Mouse (Mus musculus) small intestine, adult 2 months (tissue): ENCODE data around the gene Rbm20. TPM values are rescaled to one million over a fixed set of nuclear protein-coding genes. Genes with fewer than 3 reads are reported as not detected.

Experiments
- H3K27ac ChIP-seq: fragments of 200-500 bp; 2 replicates; pipeline ENCODE4 v1.5.1; 2012; ENCODE audit warnings: low read depth, low read length, control low read depth, inconsistent platforms; ENCODE audit not compliant: insufficient read depth
- H3K27me3 ChIP-seq: fragments of 200-500 bp; 2 replicates; pipeline ENCODE4 v1.6.1; 2012; ENCODE audit warnings: mild to moderate bottlenecking, moderate library complexity, low read length, inconsistent platforms; ENCODE audit not compliant: control insufficient read depth, insufficient read depth
- H3K36me3 ChIP-seq: fragments of 200-500 bp; 2 replicates; pipeline ENCODE4 v1.6.1; 2012; ENCODE audit warnings: mild to moderate bottlenecking, low read length, control low read depth, inconsistent platforms; ENCODE audit not compliant: control insufficient read depth, insufficient read depth
- H3K4me1 ChIP-seq: fragments of 200-500 bp; 2 replicates; pipeline ENCODE4 v1.6.1; 2012; ENCODE audit warnings: low read length, inconsistent platforms, mixed read lengths; ENCODE audit not compliant: control insufficient read depth, insufficient read depth, insufficient read length
- H3K4me3 ChIP-seq: fragments of 200-500 bp; 2 replicates; pipeline ENCODE4 v1.5.1; 2012; ENCODE audit warnings: low read depth, mild to moderate bottlenecking, control low read depth, inconsistent platforms, low read length, moderate library complexity
- CTCF ChIP-seq: fragments of 200-500 bp; IDR thresholded peaks from 2 replicates; pipeline ENCODE4 v1.5.1; 2012; ENCODE audit warnings: low read depth, mild to moderate bottlenecking, control low read depth, inconsistent platforms, low read length, moderate library complexity, mixed read lengths; ENCODE audit not compliant: insufficient replicate concordance, insufficient read length; ENCODE audit errors: extremely low read depth
- POLR2A ChIP-seq: fragments of 200-500 bp; IDR thresholded peaks from 2 replicates; pipeline ENCODE4 v1.6.1; 2012; ENCODE audit warnings: low read depth, mild to moderate bottlenecking, control low read depth, inconsistent platforms, low read length, moderate library complexity
- WGBS: fragments of 180-500 bp; shearing (Covaris S2); methylation state at CpG from one replicate; pipeline ENCODE4 v1.1.7; 2018; 5-methylcytosine and 5-hydroxymethylcytosine counted together
- polyA plus RNA-seq: library from polyadenylated mRNA; depleted of rRNA; stranded (reverse); fragments of >200 nt; gene quantifications from 2 replicates; pipeline ENCODE4 v1.2.3, GENCODE M21; 2012

The Rbm20 gene
- polyA plus RNA-seq, 1 experiment, result 0.16 TPM

GRCm38 (mm10) chr19:53855781-53856180 is 178.7 kb downstream of the Rbm20 start:
- H3K36me3 ChIP-seq, result no peaks in the 10 kb centered on the region
- H3K27ac ChIP-seq, result no peak overlapping the region
- TF ChIP-seq POLR2A (no peak), CTCF (no peak)
- no peaks in the 10 kb centered on the region for H3K27me3 ChIP-seq
- peaks cover 12% of the 10 kb centered on the region; the same call in 1 of the 2 replicates for H3K4me1 ChIP-seq
- 51% methylated on average over 5 of the region's 5 CpGs for WGBS
- H3K4me3 ChIP-seq, result no peak overlapping the region

- TF ChIP-seq POLR2A, result no peak
- no peak for TF ChIP-seq CTCF
- Histone ChIP-seq H3K4me3 (no peak overlapping the region), H3K36me3 (no peaks in the 10 kb centered on the region), H3K27me3 (no peaks in the 10 kb centered on the region), H3K4me1 (peaks cover 10% of the 10 kb centered on the region; the same call in 1 of the 2 replicates), H3K27ac (no peak overlapping the region)
- 90% methylated on average over 9 of the region's 9 CpGs for WGBS
Measured at GRCm38 (mm10) chr19:53856794-53857193, 179.7 kb downstream of the Rbm20 start.

DNA sequence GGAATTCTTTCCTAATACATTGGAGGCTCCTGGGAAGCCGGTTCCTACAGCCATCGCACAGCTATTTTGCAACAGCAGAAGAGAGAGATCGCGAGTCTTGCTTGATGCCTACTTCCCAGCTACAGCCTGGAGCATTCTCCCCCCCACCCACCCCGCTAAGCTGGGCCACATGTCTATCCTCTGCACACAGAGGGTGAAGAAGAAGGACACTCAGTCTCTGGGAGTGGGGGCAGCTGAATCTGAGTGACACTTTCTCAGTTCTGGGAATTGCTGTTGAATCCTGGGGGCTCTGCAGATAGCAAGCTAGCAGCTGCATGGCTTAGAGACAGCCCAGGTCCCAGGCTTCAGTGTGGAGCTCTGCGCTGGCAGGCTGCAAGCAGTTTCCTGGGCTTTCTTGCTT is 180.9 kb downstream of the Rbm20 start:
- TF ChIP-seq POLR2A, result no peak
- no peak for TF ChIP-seq CTCF
- Histone ChIP-seq H3K4me3 (no peak overlapping the region), H3K4me1 (peaks cover 10% of the 10 kb centered on the region; the same call in 1 of the 2 replicates), H3K27ac (no peak overlapping the region), H3K36me3 (no peaks in the 10 kb centered on the region), H3K27me3 (no peaks in the 10 kb centered on the region)
- 88% methylated on average over 6 of the region's 6 CpGs for WGBS

DNA sequence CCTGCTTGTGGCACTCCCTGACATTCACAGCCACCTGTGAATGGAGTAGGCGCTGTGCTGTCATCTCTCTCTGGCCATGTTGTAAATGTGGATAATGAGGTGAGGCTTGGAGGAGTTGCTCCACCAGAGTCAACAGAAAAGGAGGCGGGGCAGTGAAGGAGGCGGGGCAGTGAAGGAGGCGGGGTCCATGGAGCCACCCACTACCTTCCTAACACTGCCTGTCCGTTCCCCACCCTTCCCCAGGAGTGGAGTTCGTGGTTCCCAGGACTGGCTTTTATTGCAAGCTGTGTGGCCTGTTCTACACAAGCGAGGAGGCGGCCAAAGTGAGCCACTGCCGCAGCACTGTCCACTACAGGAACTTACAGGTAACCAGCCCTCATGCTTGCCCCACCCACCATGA is 182.0 kb downstream of the Rbm20 start:
- TF ChIP-seq POLR2A (no peak), CTCF (no peak)
- 26% methylated on average over 9 of the region's 9 CpGs for WGBS

DNA sequence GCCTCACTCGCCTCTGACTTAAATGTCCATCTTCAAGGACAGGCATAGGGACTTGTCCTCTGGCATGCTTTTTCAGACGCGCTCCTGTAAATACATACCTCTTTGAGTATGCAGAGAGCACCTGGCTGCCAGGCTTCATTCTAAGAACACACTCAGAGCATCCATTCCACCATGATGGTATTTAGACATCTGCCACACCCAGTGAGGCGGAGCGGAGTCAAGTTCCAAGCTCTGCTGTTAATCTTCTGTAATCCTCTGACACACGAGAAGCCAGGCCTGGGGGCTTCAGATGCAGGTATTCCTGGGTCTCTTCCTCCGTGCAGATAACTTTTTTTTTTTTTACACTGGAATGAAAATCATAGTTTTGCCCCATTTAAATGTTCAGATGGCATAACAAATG is 182.5 kb downstream of the Rbm20 start:
- H3K4me3 ChIP-seq, result peak overlapping the region; percentile 53
- no peaks in the 10 kb centered on the region for H3K27me3 ChIP-seq
- 51% methylated on average over 7 of the region's 7 CpGs for WGBS
- peaks cover 10% of the 10 kb centered on the region; the same call in 1 of the 2 replicates for H3K4me1 ChIP-seq
- H3K36me3 ChIP-seq, result no peaks in the 10 kb centered on the region
- no peak for TF ChIP-seq CTCF
- no peak for TF ChIP-seq POLR2A
- peak overlapping the region; percentile 81 for H3K27ac ChIP-seq

More for the DNA sequence above, 182.0 kb downstream of the Rbm20 start:
- Histone ChIP-seq H3K36me3 (no peaks in the 10 kb centered on the region), H3K4me1 (peaks cover 10% of the 10 kb centered on the region; the same call in 1 of the 2 replicates), H3K4me3 (peak overlapping the region; percentile 53), H3K27me3 (no peaks in the 10 kb centered on the region), H3K27ac (peak overlapping the region; percentile 81)

DNA sequence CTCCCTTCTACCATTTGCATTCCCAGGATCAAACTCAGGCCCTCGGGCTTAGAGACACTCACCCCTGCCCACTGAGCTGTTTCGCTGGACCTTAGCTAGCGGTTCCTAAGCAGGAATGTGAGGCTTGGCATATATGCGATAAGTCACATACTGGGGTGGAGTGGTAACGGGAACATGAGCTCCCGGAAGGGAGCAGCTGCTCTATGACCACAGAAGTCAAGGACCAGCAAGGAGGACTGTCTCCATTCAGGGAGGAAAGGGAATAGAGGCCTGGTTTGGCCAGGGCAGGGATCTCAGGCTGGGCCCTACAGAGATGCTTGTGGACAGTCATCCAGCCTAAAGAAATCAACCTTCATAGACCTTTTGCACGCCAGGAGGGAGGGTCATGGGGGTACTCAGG is 184.2 kb downstream of the Rbm20 start:
- Histone ChIP-seq H3K4me1 (peaks cover 10% of the 10 kb centered on the region; the same call in 1 of the 2 replicates), H3K36me3 (no peaks in the 10 kb centered on the region), H3K27me3 (no peaks in the 10 kb centered on the region), H3K4me3 (no peak overlapping the region), H3K27ac (no peak overlapping the region)
- WGBS, result 92% methylated on average over 7 of the region's 7 CpGs
- TF ChIP-seq POLR2A (no peak), CTCF (no peak)

DNA sequence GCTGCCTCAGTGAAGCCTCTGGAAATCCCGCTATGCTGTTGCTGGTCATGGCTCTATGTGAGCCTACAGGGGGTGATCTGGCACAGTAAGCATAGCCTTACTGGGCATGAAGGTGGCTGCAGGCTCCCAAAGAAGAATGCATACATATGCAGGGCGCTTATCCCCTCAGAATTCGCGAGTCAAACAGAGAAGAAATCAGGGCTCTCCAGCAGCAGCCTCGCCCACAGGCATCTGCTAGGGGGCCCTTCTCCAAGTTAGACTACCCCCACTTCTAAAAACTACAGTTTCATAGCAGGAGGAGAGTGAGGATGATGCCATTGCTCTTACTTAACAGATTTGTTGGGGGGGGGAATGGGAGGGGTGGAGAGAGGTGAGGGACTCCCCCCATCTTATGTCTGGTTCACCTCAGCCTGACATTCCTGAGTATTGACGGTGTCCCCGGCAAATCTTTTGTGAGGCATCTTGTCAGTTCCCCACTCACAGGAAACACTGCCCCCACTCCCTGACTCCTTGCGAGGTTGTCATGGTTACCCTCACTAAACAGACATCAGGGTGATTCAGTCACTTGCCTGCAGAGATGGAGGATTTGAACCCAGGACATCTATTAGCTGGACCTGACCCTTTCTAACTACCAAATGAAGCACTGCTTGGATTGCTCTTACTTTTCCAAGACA is 185.6 kb downstream of the Rbm20 start:
- WGBS, result 84% methylated on average over 8 of the region's 8 CpGs
- Histone ChIP-seq H3K4me3 (no peak overlapping the region), H3K27me3 (no peaks in the 10 kb centered on the region), H3K4me1 (peaks cover 10% of the 10 kb centered on the region; the same call in 1 of the 2 replicates), H3K36me3 (no peaks in the 10 kb centered on the region), H3K27ac (no peak overlapping the region)
- TF ChIP-seq POLR2A (no peak), CTCF (no peak)
